Mouse (Mus musculus): ENCODE measurements at regions not wholly inside any gene's neighbourhood (a gene's known extent, or its start where the extent isn't known, plus 50 kb on each side); places are given as distances from the start of the nearest gene placed in this dataset.

GRCm38 (mm10) chr8:114001674-114002073 lies 131.7 kb upstream of the Nudt7 start:
- TF ChIP-seq POLR2A (IDR thresholded peaks at IDR 0.05; ENCODE audit: insufficient read depth, low read depth, low read length) (no peak), CTCF (IDR thresholded peaks at IDR 0.05; ENCODE audit: insufficient read depth, low read depth, low read length) (no peak)
